Mouse (Mus musculus): Measurements from ENCODE around the gene Irf6. TPM values are rescaled to one million over a fixed set of nuclear protein-coding genes. Genes with fewer than 3 reads are reported as not detected.

Irf6 gene
- polyA plus RNA-seq, 1 experiment, result 30.6 TPM

GRCm38 (mm10) chr1:193208178-193208577, 55.3 kb downstream of the Irf6 start:
- Histone ChIP-seq H3K36me3 (ENCODE audit: control insufficient read depth, insufficient read depth, low read length) (no peaks in the 10 kb centered on the region), H3K27me3 (replicated peaks; ENCODE audit: control insufficient read depth, insufficient read depth, low read length) (no peaks in the 10 kb centered on the region), H3K4me1 (ENCODE audit: control insufficient read depth, insufficient read depth, low read length) (peaks cover 7% of the 10 kb centered on the region; the same call in 1 of the 2 replicates), H3K27ac (ENCODE audit: insufficient read depth, low read depth, low read length) (no peak overlapping the region), H3K4me3 (ENCODE audit: insufficient read depth, low read depth, low read length) (no peak overlapping the region)
- 28% methylated on average over 2 of the region's 2 CpGs for WGBS
- peak; percentile 97 for TF ChIP-seq CTCF (conservative IDR thresholded peaks at IDR 0.05; ENCODE audit: insufficient read depth, insufficient read length, low read depth, low read length)
- TF ChIP-seq POLR2A (IDR thresholded peaks at IDR 0.05; ENCODE audit: low read depth, low read length), result no peak
- peak; percentile 81 for DNase-seq

- no peaks in the 10 kb centered on the region for H3K36me3 ChIP-seq (ENCODE audit: control insufficient read depth, insufficient read depth, low read length)
- no peaks in the 10 kb centered on the region for H3K4me1 ChIP-seq (ENCODE audit: control insufficient read depth, insufficient read depth, low read length)
- no peak for DNase-seq
- no peak overlapping the region for H3K4me3 ChIP-seq (ENCODE audit: insufficient read depth, low read depth, low read length)
- H3K27ac ChIP-seq (ENCODE audit: insufficient read depth, low read depth, low read length), result no peak overlapping the region
- 83% methylated on average over 5 of the region's 5 CpGs for WGBS
- H3K27me3 ChIP-seq (replicated peaks; ENCODE audit: control insufficient read depth, insufficient read depth, low read length), result no peaks in the 10 kb centered on the region
- TF ChIP-seq CTCF (conservative IDR thresholded peaks at IDR 0.05; ENCODE audit: insufficient read depth, insufficient read length, low read depth, low read length) (no peak), POLR2A (IDR thresholded peaks at IDR 0.05; ENCODE audit: low read depth, low read length) (no peak)
These were observed 58.5 kb downstream of the Irf6 start for GRCm38 (mm10) chr1:193211371-193211770.

DNA sequence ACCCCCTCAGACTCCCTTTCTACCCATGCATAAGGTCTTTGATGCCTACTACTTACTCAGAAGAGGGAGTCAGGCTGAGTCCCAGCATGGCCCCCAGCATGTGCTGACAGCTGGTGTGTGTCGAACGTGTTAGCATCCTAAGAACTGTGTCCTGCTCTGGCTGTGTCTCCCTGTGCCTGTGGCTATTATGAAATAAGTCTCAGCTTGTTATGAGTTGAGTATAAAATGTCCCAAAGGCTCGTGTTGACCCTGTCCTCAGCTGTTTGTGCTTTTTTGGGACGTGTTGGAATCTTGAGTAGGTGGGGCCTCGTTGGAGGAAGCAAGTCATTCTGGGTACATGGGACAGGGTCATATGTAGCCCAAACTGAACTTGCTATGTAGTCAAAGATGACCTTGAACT, 61.1 kb downstream of the Irf6 start:
- no peak overlapping the region for H3K27ac ChIP-seq (ENCODE audit: insufficient read depth, low read depth, low read length)
- WGBS, result 78% methylated on average over 5 of the region's 5 CpGs
- DNase-seq, result no peak
- H3K4me1 ChIP-seq (ENCODE audit: control insufficient read depth, insufficient read depth, low read length), result no peaks in the 10 kb centered on the region
- H3K27me3 ChIP-seq (replicated peaks; ENCODE audit: control insufficient read depth, insufficient read depth, low read length), result no peaks in the 10 kb centered on the region
- H3K4me3 ChIP-seq (ENCODE audit: insufficient read depth, low read depth, low read length), result no peak overlapping the region
- TF ChIP-seq POLR2A (IDR thresholded peaks at IDR 0.05; ENCODE audit: low read depth, low read length), result no peak
- no peak for TF ChIP-seq CTCF (conservative IDR thresholded peaks at IDR 0.05; ENCODE audit: insufficient read depth, insufficient read length, low read depth, low read length)
- H3K36me3 ChIP-seq (ENCODE audit: control insufficient read depth, insufficient read depth, low read length), result no peaks in the 10 kb centered on the region

DNA sequence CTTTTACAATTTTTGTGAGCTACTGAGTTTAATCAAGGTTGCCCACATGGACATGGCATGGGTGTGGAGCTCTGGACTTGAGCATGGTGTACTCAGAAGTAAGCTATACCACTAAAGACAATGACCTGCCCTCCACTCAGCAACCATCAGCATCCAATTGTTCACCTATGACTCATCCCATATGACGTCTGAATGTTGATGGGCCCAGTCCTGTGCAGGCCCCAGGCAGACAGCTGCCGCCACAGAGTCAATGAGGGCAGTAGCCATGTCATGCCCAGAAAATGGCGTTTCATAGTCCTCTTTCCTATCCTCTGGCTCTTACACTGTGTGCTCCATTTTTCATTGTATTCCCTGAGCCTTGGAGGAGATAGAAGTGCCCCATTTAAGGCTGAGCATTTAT, 63.1 kb downstream of the Irf6 start:
- H3K27ac ChIP-seq (ENCODE audit: insufficient read depth, low read depth, low read length), result no peak overlapping the region
- H3K4me1 ChIP-seq (ENCODE audit: control insufficient read depth, insufficient read depth, low read length), result no peaks in the 10 kb centered on the region
- no peaks in the 10 kb centered on the region for H3K36me3 ChIP-seq (ENCODE audit: control insufficient read depth, insufficient read depth, low read length)
- 79% methylated on average over 3 of the region's 3 CpGs for WGBS
- H3K4me3 ChIP-seq (ENCODE audit: insufficient read depth, low read depth, low read length), result no peak overlapping the region
- TF ChIP-seq CTCF (conservative IDR thresholded peaks at IDR 0.05; ENCODE audit: insufficient read depth, insufficient read length, low read depth, low read length) (no peak), POLR2A (IDR thresholded peaks at IDR 0.05; ENCODE audit: low read depth, low read length) (no peak)
- no peaks in the 10 kb centered on the region for H3K27me3 ChIP-seq (replicated peaks; ENCODE audit: control insufficient read depth, insufficient read depth, low read length)
- no peak for DNase-seq

GRCm38 (mm10) chr1:193220408-193220807, 67.5 kb downstream of the Irf6 start:
- no peak overlapping the region for H3K4me3 ChIP-seq (ENCODE audit: insufficient read depth, low read depth, low read length)
- TF ChIP-seq POLR2A (IDR thresholded peaks at IDR 0.05; ENCODE audit: low read depth, low read length), result no peak
- no peak for TF ChIP-seq CTCF (conservative IDR thresholded peaks at IDR 0.05; ENCODE audit: insufficient read depth, insufficient read length, low read depth, low read length)

More at GRCm38 (mm10) chr1:193220408-193220807, 67.5 kb downstream of the Irf6 start:
- Histone ChIP-seq H3K27ac (ENCODE audit: insufficient read depth, low read depth, low read length) (no peak overlapping the region), H3K27me3 (replicated peaks; ENCODE audit: control insufficient read depth, insufficient read depth, low read length) (no peaks in the 10 kb centered on the region), H3K4me1 (ENCODE audit: control insufficient read depth, insufficient read depth, low read length) (0 out of 2 replicates have a peak, but pooled peaks cover 2% of the 10 kb centered on the region), H3K36me3 (ENCODE audit: control insufficient read depth, insufficient read depth, low read length) (no peaks in the 10 kb centered on the region)
- no peak for DNase-seq
- WGBS, result 63% methylated on average over 5 of the region's 5 CpGs

Other genes starting within 250 kb of the Irf6 start
- gene Syt14, start 117.3 kb upstream of the Irf6 start, polyA plus RNA-seq (2012; rRNA removed), result 1.2 and 1.7 TPM in 2 replicates
- gene Diexf, start 22.8 kb upstream of the Irf6 start, polyA plus RNA-seq (2012; rRNA removed), result 13.0 and 13.5 TPM in 2 replicates
- 2.3 and 2.8 TPM in 2 replicates for gene A130010J15Rik, start 14.9 kb downstream of the Irf6 start, polyA plus RNA-seq (2012; rRNA removed)
- 0.52 and 3.2 TPM in 2 replicates for gene Traf3ip3, start 48.6 kb downstream of the Irf6 start, polyA plus RNA-seq (2012; rRNA removed)
- gene Lamb3, start 54.6 kb downstream of the Irf6 start, polyA plus RNA-seq (2012; rRNA removed), result 2.7 and 4.8 TPM in 2 replicates
- 125 and 136 TPM in 2 replicates for gene Hsd11b1, start 111.0 kb downstream of the Irf6 start, polyA plus RNA-seq (2012; rRNA removed)
- gene G0s2, start 120.1 kb downstream of the Irf6 start, polyA plus RNA-seq (2012; rRNA removed), result 175 and 201 TPM in 2 replicates
- 8.2 and 9.0 TPM in 2 replicates for gene Camk1g, start 217.2 kb downstream of the Irf6 start, polyA plus RNA-seq (2012; rRNA removed)

Data from kidney, adult 2 months (tissue).